Mouse (Mus musculus) forebrain, embryonic 12.5 days (tissue): Measurements from ENCODE around the gene Hand1. TPM values are rescaled to one million over a fixed set of nuclear protein-coding genes. Genes with fewer than 3 reads are reported as not detected.

Experiments used
- ATAC-seq: fragments of 200-750 bp; cut with Nextera tagmentation; 2 replicates; pipeline ENCODE4 v1.8.0; 2017; ENCODE audit warnings: moderate TSS enrichment; ENCODE audit not compliant: low FRiP score
- H3K27ac ChIP-seq: fragments of 300-500 bp; sonication (generic); 2 replicates; pipeline ENCODE4 v1.5.1; 2016; ENCODE audit warnings: mild to moderate bottlenecking
- H3K27me3 ChIP-seq: fragments of 300-500 bp; sonication (generic); 2 replicates; pipeline ENCODE4 v1.6.1; 2016; ENCODE audit warnings: mild to moderate bottlenecking
- H3K36me3 ChIP-seq: fragments of 300-500 bp; sonication (generic); replicated peaks from 2 replicates; pipeline ENCODE4 v1.6.1; 2016; ENCODE audit warnings: mild to moderate bottlenecking
- H3K4me1 ChIP-seq: fragments of 300-500 bp; sonication (generic); 2 replicates; pipeline ENCODE4 v1.6.1; 2016
- H3K4me2 ChIP-seq: fragments of 300-500 bp; sonication (generic); 2 replicates; pipeline ENCODE4 v1.6.1; 2016; ENCODE audit warnings: mild to moderate bottlenecking, moderate library complexity
- H3K4me3 ChIP-seq: fragments of 300-500 bp; sonication (generic); replicated peaks from 2 replicates; pipeline ENCODE4 v1.5.1; 2016; ENCODE audit warnings: mild to moderate bottlenecking
- H3K9ac ChIP-seq: fragments of 300-500 bp; sonication (generic); 2 replicates; pipeline ENCODE4 v1.6.1; 2016; ENCODE audit warnings: mild to moderate bottlenecking
- H3K9me3 ChIP-seq: fragments of 300-500 bp; sonication (generic); 2 replicates; pipeline ENCODE4 v1.6.1; 2016
- WGBS: fragments of 180-500 bp; shearing (Covaris S2); methylation state at CpG from one replicate; pipeline ENCODE4 v1.1.7; 2016; 5-methylcytosine and 5-hydroxymethylcytosine counted together
- polyA plus RNA-seq: library from polyadenylated mRNA; unstranded; fragments of >200 nt; fragmentation: Nextera tagmentation; extraction: Ambion mirVana; gene quantifications from 2 replicates; pipeline ENCODE4 v1.2.1, GENCODE M21; 2016

Hand1 gene
- polyA plus RNA-seq, result not detected in 2 replicates

- peaks cover 98% of the 10 kb centered on the region for H3K27me3 ChIP-seq
- WGBS, result 2% methylated on average over 23 of the region's 23 CpGs
- H3K9me3 ChIP-seq, result no peaks in the 10 kb centered on the region
- H3K4me3 ChIP-seq, result no peak within 1 kb of the TSS
- H3K4me1 ChIP-seq, result peaks cover 26% of the 10 kb centered on the region
- no peaks in the 10 kb centered on the region for H3K36me3 ChIP-seq
- no peak for ATAC-seq
- H3K9ac ChIP-seq, result no peak within 1 kb of the TSS
- no peak within 1 kb of the TSS for H3K4me2 ChIP-seq
- H3K27ac ChIP-seq, result no peak within 1 kb of the TSS
Measured at GRCm38 (mm10) chr11:57832552-57833201, at the start of gene Hand1. Gene Hand1, minus strand, starts transcription at chr11:57832818.

GRCm38 (mm10) chr11:57876157-57876556 lies 43.5 kb upstream of the Hand1 start:
- no peak overlapping the region for H3K27ac ChIP-seq
- no peak overlapping the region for H3K9ac ChIP-seq
- peaks cover 7% of the 10 kb centered on the region; the same call in 1 of the 2 replicates for H3K27me3 ChIP-seq
- H3K4me1 ChIP-seq, result no peaks in the 10 kb centered on the region
- no peak for ATAC-seq
- no peaks in the 10 kb centered on the region for H3K9me3 ChIP-seq
- no peaks in the 10 kb centered on the region for H3K36me3 ChIP-seq
- H3K4me2 ChIP-seq, result no peak overlapping the region
- 88% methylated on average over 2 of the region's 2 CpGs for WGBS
- H3K4me3 ChIP-seq, result no peak overlapping the region

- no peaks in the 10 kb centered on the region for H3K9me3 ChIP-seq
- peaks cover 7% of the 10 kb centered on the region; the same call in 1 of the 2 replicates for H3K27me3 ChIP-seq
- H3K36me3 ChIP-seq, result no peaks in the 10 kb centered on the region
- no peak overlapping the region for H3K9ac ChIP-seq
- no peak overlapping the region for H3K27ac ChIP-seq
- no peak for ATAC-seq
- H3K4me1 ChIP-seq, result no peaks in the 10 kb centered on the region
- 86% methylated on average over 3 of the region's 3 CpGs for WGBS
- H3K4me2 ChIP-seq, result no peak overlapping the region
- H3K4me3 ChIP-seq, result no peak overlapping the region
Measured at GRCm38 (mm10) chr11:57873014-57873413, 40.4 kb upstream of the Hand1 start.

- no peaks in the 10 kb centered on the region for H3K9me3 ChIP-seq
- H3K4me2 ChIP-seq, result no peak overlapping the region
- no peak overlapping the region for H3K4me3 ChIP-seq
- WGBS, result 59% methylated on average over 9 of the region's 9 CpGs
- no peak for ATAC-seq
- no peaks in the 10 kb centered on the region for H3K36me3 ChIP-seq
- H3K27ac ChIP-seq, result no peak overlapping the region
- H3K9ac ChIP-seq, result no peak overlapping the region
- peaks cover 15% of the 10 kb centered on the region; the same call in 1 of the 2 replicates for H3K27me3 ChIP-seq
- no peaks in the 10 kb centered on the region for H3K4me1 ChIP-seq
Measured at GRCm38 (mm10) chr11:57868753-57869460, 36.3 kb upstream of the Hand1 start.

GRCm38 (mm10) chr11:57866466-57866865 lies 33.8 kb upstream of the Hand1 start:
- Histone ChIP-seq H3K27me3 (peaks cover 15% of the 10 kb centered on the region; the same call in 1 of the 2 replicates), H3K9ac (no peak overlapping the region), H3K36me3 (no peaks in the 10 kb centered on the region), H3K9me3 (no peaks in the 10 kb centered on the region), H3K4me1 (no peaks in the 10 kb centered on the region), H3K4me2 (no peak overlapping the region), H3K27ac (no peak overlapping the region), H3K4me3 (no peak overlapping the region)
- no peak for ATAC-seq
- WGBS, result 43% methylated on average over 7 of the region's 7 CpGs

GRCm38 (mm10) chr11:57864577-57864976 lies 32.0 kb upstream of the Hand1 start:
- Histone ChIP-seq H3K27me3 (peaks cover 15% of the 10 kb centered on the region; the same call in 1 of the 2 replicates), H3K27ac (no peak overlapping the region), H3K36me3 (no peaks in the 10 kb centered on the region), H3K4me1 (no peaks in the 10 kb centered on the region), H3K9me3 (no peaks in the 10 kb centered on the region), H3K4me3 (no peak overlapping the region), H3K4me2 (no peak overlapping the region), H3K9ac (no peak overlapping the region)
- no peak for ATAC-seq
- WGBS, result 70% methylated on average over 8 of the region's 8 CpGs

GRCm38 (mm10) chr11:57862088-57862487 lies 29.5 kb upstream of the Hand1 start:
- no peak overlapping the region for H3K27ac ChIP-seq
- no peak for ATAC-seq
- WGBS, result 90% methylated on average over 7 of the region's 7 CpGs
- no peaks in the 10 kb centered on the region for H3K4me1 ChIP-seq
- no peak overlapping the region for H3K9ac ChIP-seq
- H3K36me3 ChIP-seq, result no peaks in the 10 kb centered on the region
- no peak overlapping the region for H3K4me2 ChIP-seq
- H3K9me3 ChIP-seq, result no peaks in the 10 kb centered on the region
- no peak overlapping the region for H3K4me3 ChIP-seq
- H3K27me3 ChIP-seq, result peaks cover 15% of the 10 kb centered on the region; the same call in 1 of the 2 replicates

GRCm38 (mm10) chr11:57857709-57858108 lies 25.1 kb upstream of the Hand1 start:
- Histone ChIP-seq H3K36me3 (no peaks in the 10 kb centered on the region), H3K4me2 (no peak overlapping the region), H3K27me3 (no peaks in the 10 kb centered on the region), H3K4me3 (no peak overlapping the region), H3K9me3 (no peaks in the 10 kb centered on the region), H3K9ac (no peak overlapping the region), H3K27ac (no peak overlapping the region), H3K4me1 (no peaks in the 10 kb centered on the region)
- no peak for ATAC-seq
- 43% methylated on average over 4 of the region's 4 CpGs for WGBS

- Histone ChIP-seq H3K4me3 (no peak overlapping the region), H3K36me3 (no peaks in the 10 kb centered on the region), H3K4me2 (no peak overlapping the region), H3K27ac (no peak overlapping the region), H3K9me3 (no peaks in the 10 kb centered on the region), H3K27me3 (peaks cover 8% of the 10 kb centered on the region), H3K4me1 (no peaks in the 10 kb centered on the region), H3K9ac (no peak overlapping the region)
- ATAC-seq, result no peak
- 70% methylated on average over 6 of the region's 6 CpGs for WGBS
Measured at GRCm38 (mm10) chr11:57853571-57853970, 21.0 kb upstream of the Hand1 start.

GRCm38 (mm10) chr11:57850931-57851330 lies 18.3 kb upstream of the Hand1 start:
- H3K4me1 ChIP-seq, result no peaks in the 10 kb centered on the region
- no peak for ATAC-seq
- WGBS, result 77% methylated on average over 3 of the region's 3 CpGs

GRCm38 (mm10) chr11:57850298-57850697 lies 17.7 kb upstream of the Hand1 start:
- no peaks in the 10 kb centered on the region for H3K9me3 ChIP-seq
- peaks cover 25% of the 10 kb centered on the region for H3K27me3 ChIP-seq
- H3K4me1 ChIP-seq, result no peaks in the 10 kb centered on the region
- H3K27ac ChIP-seq, result no peak overlapping the region
- no peak overlapping the region for H3K4me3 ChIP-seq
- ATAC-seq, result no peak
- H3K36me3 ChIP-seq, result no peaks in the 10 kb centered on the region
- no peak overlapping the region for H3K4me2 ChIP-seq
- no peak overlapping the region for H3K9ac ChIP-seq
- WGBS, result 71% methylated on average over 7 of the region's 7 CpGs

More at GRCm38 (mm10) chr11:57850931-57851330, 18.3 kb upstream of the Hand1 start:
- Histone ChIP-seq H3K9me3 (no peaks in the 10 kb centered on the region), H3K27me3 (peaks cover 22% of the 10 kb centered on the region), H3K4me2 (no peak overlapping the region), H3K36me3 (no peaks in the 10 kb centered on the region), H3K9ac (no peak overlapping the region), H3K4me3 (no peak overlapping the region), H3K27ac (no peak overlapping the region)

- H3K27ac ChIP-seq, result no peak overlapping the region
- no peaks in the 10 kb centered on the region for H3K9me3 ChIP-seq
- H3K4me1 ChIP-seq, result no peaks in the 10 kb centered on the region
- WGBS, result 73% methylated on average over 7 of the region's 7 CpGs
- no peak overlapping the region for H3K9ac ChIP-seq
- ATAC-seq, result no peak
- H3K36me3 ChIP-seq, result no peaks in the 10 kb centered on the region
- H3K4me3 ChIP-seq, result no peak overlapping the region
- no peak overlapping the region for H3K4me2 ChIP-seq
- H3K27me3 ChIP-seq, result peaks cover 36% of the 10 kb centered on the region
Measured at GRCm38 (mm10) chr11:57847396-57847795, 14.8 kb upstream of the Hand1 start.
